Mouse (Mus musculus) G1E-ER4 (cell line): Measurements from ENCODE around the gene Rab3il1. TPM values are rescaled to one million over a fixed set of nuclear protein-coding genes. Genes with fewer than 3 reads are reported as not detected.

ENCODE experiments used
- GATA1 ChIP-seq: IDR thresholded peaks from one replicate; pipeline ENCODE4 v1.8.0; 2012; ENCODE audit warnings: low read length, inconsistent platforms
- polyA plus RNA-seq: library from polyadenylated mRNA; stranded (reverse); fragments of >175 nt; gene quantifications from 2 replicates; pipeline ENCODE4 v1.2.3, GENCODE M21; 2012

Rab3il1 gene
- polyA plus RNA-seq, 1 experiment, result 15.6 TPM

GRCm38 (mm10) chr19:10058352-10058825 lies 56.9 kb downstream of the Rab3il1 start:
- no peak for TF ChIP-seq GATA1

GRCm38 (mm10) chr19:10058876-10059427 lies 57.5 kb downstream of the Rab3il1 start:
- no peak for TF ChIP-seq GATA1

- no peak for TF ChIP-seq GATA1
Measured at GRCm38 (mm10) chr19:10059911-10060567, 58.6 kb downstream of the Rab3il1 start.

DNA sequence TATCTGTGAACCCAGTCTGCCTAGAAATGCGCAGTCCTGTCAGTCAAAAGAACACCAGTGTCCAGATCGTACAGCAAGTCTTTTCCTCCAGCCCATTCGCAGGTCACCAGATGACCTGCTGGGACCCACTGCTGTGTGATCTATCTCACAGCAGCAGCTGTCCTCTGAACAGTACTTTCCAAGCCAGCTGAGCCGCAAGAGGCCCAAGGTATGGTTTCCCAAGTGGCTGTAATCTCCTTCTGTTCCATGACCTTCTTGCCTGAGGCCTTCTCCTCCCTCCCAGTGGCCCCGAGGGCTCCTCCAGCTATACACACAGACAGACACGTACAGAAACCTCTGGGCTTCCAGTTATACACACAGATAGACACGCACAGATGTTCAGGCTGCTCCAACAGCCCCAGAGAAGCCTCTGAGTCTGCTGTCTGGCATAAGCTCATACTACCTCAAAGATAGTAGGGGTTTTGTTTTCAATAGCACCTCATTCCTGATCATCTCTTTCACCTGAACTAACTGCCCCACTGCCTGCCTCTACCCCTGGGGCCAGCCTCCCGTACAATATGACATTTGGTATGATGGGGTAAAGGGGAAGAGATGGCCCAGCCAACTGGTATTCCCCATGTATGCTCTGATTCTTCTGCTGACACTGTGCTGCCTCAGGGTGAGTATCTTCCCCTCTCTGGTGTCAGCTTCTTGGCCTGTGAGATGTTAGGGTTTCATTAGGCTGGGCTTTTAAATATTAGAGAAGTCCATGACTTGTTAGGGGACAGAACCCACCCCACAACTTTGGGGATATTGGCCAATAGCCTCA lies 59.5 kb downstream of the Rab3il1 start:
- TF ChIP-seq GATA1, result no peak

- no peak for TF ChIP-seq GATA1
Measured at GRCm38 (mm10) chr19:10061624-10062023, 60.2 kb downstream of the Rab3il1 start.

- no peak for TF ChIP-seq GATA1
Measured at GRCm38 (mm10) chr19:10062292-10062691, 60.8 kb downstream of the Rab3il1 start.

GRCm38 (mm10) chr19:10062862-10063261 lies 61.4 kb downstream of the Rab3il1 start:
- TF ChIP-seq GATA1, result no peak

DNA sequence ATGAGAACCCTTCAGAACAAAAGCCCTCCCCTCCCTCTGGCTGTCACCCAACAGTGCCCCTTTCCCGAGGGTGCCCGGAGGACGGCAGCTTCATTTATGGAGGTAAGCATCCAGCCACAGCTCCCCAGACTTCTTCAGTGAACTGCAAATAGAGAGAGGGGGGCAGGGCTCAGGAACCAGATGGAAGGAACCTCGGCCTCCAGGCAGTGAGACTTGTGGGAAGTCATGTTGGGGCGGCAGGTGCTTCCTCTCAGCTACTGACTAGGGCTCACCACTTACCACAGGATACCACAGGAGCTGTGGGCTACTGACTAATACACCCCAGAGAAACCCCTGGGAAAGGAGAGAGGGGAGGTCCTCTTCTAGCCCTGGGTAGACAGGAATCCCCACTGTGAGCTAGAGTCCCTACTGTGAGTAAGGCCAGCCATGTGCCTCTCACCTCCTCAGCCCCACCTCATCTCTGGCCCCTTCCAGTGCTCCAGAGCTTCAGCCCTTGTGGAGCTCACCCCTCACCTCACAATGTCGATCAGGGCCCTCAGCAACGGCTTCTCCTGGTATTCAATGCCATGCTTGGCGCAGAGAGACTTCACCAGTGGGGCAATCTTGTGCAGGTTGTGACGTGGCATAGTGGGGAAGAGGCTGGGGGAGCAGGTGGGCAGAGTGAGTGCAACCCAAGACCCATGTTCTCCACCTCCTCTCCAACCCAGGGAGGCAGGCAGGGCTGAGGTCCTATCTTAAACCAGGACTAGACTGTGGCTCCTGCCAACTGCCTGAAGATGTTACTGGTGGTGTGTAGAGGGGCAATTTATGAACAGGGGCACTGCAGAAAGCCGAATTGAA lies 62.9 kb downstream of the Rab3il1 start:
- no peak for TF ChIP-seq GATA1

- peak; percentile 49 for TF ChIP-seq GATA1
Measured at GRCm38 (mm10) chr19:10065465-10066188, 64.2 kb downstream of the Rab3il1 start.

DNA sequence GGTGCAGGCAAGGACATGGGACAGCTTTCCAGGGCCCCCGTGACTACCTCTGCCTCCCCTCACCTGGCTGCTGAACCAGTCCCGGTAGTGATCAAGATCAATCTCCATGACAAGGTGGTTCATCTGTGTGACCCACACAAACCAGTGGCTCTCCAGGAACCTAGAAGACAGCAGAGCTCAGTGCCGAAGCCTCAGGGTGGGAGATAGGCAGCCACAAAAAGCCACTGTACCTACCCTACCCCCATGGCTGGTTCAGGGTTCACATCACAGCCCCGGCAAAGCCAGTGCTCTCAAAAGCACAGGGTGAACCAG lies 64.7 kb downstream of the Rab3il1 start:
- TF ChIP-seq GATA1, result no peak

- TF ChIP-seq GATA1, result no peak
Measured at GRCm38 (mm10) chr19:10066502-10066901, 65.0 kb downstream of the Rab3il1 start.

- no peak for TF ChIP-seq GATA1
Measured at GRCm38 (mm10) chr19:10067701-10068100, 66.2 kb downstream of the Rab3il1 start.

GRCm38 (mm10) chr19:10070186-10070980 lies 68.9 kb downstream of the Rab3il1 start:
- no peak for TF ChIP-seq GATA1

DNA sequence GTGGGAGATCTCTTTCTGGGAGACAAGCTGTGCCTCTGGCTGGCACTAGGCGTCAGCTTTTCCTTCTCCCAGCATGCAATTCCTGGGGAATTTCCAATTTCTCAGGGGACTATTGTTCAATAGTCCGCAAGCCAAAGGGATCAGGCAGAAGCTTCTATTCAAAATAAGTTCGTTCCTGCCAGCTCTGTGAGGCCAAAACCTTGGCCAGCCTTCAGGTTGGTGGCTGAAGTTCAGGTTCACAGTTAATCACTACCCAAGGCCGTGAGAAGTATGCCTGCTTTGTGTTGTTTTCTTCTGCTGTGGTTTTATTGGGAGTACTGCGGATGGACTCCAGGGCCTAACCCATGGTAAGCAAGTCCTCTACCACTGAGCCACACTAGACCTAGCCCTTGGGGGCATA lies 69.7 kb downstream of the Rab3il1 start:
- no peak for TF ChIP-seq GATA1

DNA sequence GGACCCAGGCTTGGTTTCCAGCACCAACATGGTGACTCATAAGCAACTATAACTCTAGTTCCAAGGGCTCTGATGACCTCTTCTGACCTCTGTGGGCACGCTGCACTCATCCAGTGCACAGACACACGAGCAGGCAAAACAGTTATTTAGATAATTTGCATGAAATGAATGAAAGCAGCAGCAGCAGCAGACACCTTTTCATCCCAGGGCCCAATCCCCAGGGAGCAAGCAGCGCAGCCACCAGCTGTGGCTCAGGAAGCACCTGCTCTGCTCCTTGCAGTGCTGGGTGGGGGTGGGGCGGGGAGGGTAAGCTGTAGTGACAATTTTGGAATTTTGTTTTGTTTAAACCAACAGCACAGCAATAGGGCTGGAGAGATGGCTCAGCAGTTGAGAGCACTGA lies 70.4 kb downstream of the Rab3il1 start:
- TF ChIP-seq GATA1, result no peak
